Mouse (Mus musculus): ENCODE results near the gene Iqgap1. TPM values are rescaled to one million over a fixed set of nuclear protein-coding genes. Genes with fewer than 3 reads are reported as not detected.
A peak's percentile ranks its signal among the peaks of the same experiment; 100 is the strongest.

Iqgap1 gene
- polyA plus RNA-seq, 2 experiments, result 5.5 to 11.2 TPM

- Histone ChIP-seq H3K4me3 (ENCODE audit: insufficient read depth in 1 of 2, low read depth in 2 of 2, low read length in 2 of 2) (no peak overlapping the region), H3K4me2 (ENCODE audit: low read depth) (no peak overlapping the region), H3K4me1 (replicated peaks; ENCODE audit: control insufficient read depth in 2 of 2, insufficient read depth in 2 of 2, low read length in 1 of 2) (no peaks in the 10 kb centered on the region), H3K27me3 (ENCODE audit: control insufficient read depth, insufficient read depth, low read length) (no peaks in the 10 kb centered on the region), H3K9ac (replicated peaks) (no peak overlapping the region), H3K36me3 (replicated peaks; ENCODE audit: control insufficient read depth, insufficient read depth, low read depth) (no peaks in the 10 kb centered on the region), H3K9me3 (ENCODE audit: control insufficient read depth, low read length) (no peaks in the 10 kb centered on the region), H3K27ac (no peak overlapping the region)
- no peak for ATAC-seq (ENCODE audit: insufficient read depth)
- no peak for DNase-seq (ENCODE audit: low read depth in 3 of 3, low spot score in 3 of 3)
- 54% methylated on average over 5 of the region's 5 CpGs for WGBS (ENCODE audit: insufficient replicate concordance)
- TF ChIP-seq CTCF (IDR thresholded peaks at IDR 0.05; ENCODE audit: low read depth), result no peak
- TF ChIP-seq EP300 (IDR thresholded peaks at IDR 0.05; ENCODE audit: low read depth), result no peak
Measured at GRCm38 (mm10) chr7:80816641-80817040, 9.1 kb downstream of the Iqgap1 start.

- H3K27me3 ChIP-seq (ENCODE audit: control insufficient read depth, insufficient read depth, low read length), result no peaks in the 10 kb centered on the region
- H3K4me1 ChIP-seq (replicated peaks; ENCODE audit: control insufficient read depth in 2 of 2, insufficient read depth in 2 of 2, low read length in 1 of 2), result no peaks in the 10 kb centered on the region
- H3K9me3 ChIP-seq (ENCODE audit: control insufficient read depth, low read length), result no peaks in the 10 kb centered on the region
- no peak overlapping the region for H3K9ac ChIP-seq (replicated peaks)
- TF ChIP-seq CTCF (IDR thresholded peaks at IDR 0.05; ENCODE audit: low read depth), result no peak
- TF ChIP-seq EP300 (IDR thresholded peaks at IDR 0.05; ENCODE audit: low read depth), result no peak
- 55% methylated on average over 4 of the region's 4 CpGs for WGBS (ENCODE audit: insufficient replicate concordance)
- DNase-seq (ENCODE audit: low read depth in 3 of 3, low spot score in 3 of 3) (no peak), ATAC-seq (ENCODE audit: insufficient read depth) (no peak)
- H3K36me3 ChIP-seq (replicated peaks; ENCODE audit: control insufficient read depth, insufficient read depth, low read depth), result no peaks in the 10 kb centered on the region
- H3K4me3 ChIP-seq (ENCODE audit: insufficient read depth in 1 of 2, low read depth in 2 of 2, low read length in 2 of 2), result no peak overlapping the region
- no peak overlapping the region for H3K27ac ChIP-seq
- no peak overlapping the region for H3K4me2 ChIP-seq (ENCODE audit: low read depth)
Measured at GRCm38 (mm10) chr7:80813397-80813796, 12.4 kb downstream of the Iqgap1 start.

- ATAC-seq (ENCODE audit: insufficient read depth), result no peak
- no peak overlapping the region for H3K27ac ChIP-seq
- TF ChIP-seq CTCF (IDR thresholded peaks at IDR 0.05; ENCODE audit: low read depth), result no peak
- TF ChIP-seq EP300 (IDR thresholded peaks at IDR 0.05; ENCODE audit: low read depth), result no peak
- peaks cover 8% of the 10 kb centered on the region in 2 experiments for H3K4me1 ChIP-seq (replicated peaks; ENCODE audit: control insufficient read depth in 2 of 2, insufficient read depth in 2 of 2, low read length in 1 of 2)
- H3K4me3 ChIP-seq (ENCODE audit: insufficient read depth in 1 of 2, low read depth in 2 of 2, low read length in 2 of 2), result no peak overlapping the region
- no peaks in the 10 kb centered on the region for H3K27me3 ChIP-seq (ENCODE audit: control insufficient read depth, insufficient read depth, low read length)
- H3K4me2 ChIP-seq (ENCODE audit: low read depth), result no peak overlapping the region
- no peaks in the 10 kb centered on the region for H3K9me3 ChIP-seq (ENCODE audit: control insufficient read depth, low read length)
- no peaks in the 10 kb centered on the region for H3K36me3 ChIP-seq (replicated peaks; ENCODE audit: control insufficient read depth, insufficient read depth, low read depth)
- 56% methylated on average over 4 of the region's 4 CpGs for WGBS (ENCODE audit: insufficient replicate concordance)
- DNase-seq (ENCODE audit: low read depth in 3 of 3, low spot score in 3 of 3), result no peak
- H3K9ac ChIP-seq (replicated peaks), result no peak overlapping the region
Measured at GRCm38 (mm10) chr7:80806331-80806730, 19.4 kb downstream of the Iqgap1 start.

GRCm38 (mm10) chr7:80803173-80803872 is 22.5 kb downstream of the Iqgap1 start:
- Histone ChIP-seq H3K9ac (replicated peaks) (peak overlapping the region; percentile 57), H3K27me3 (ENCODE audit: control insufficient read depth, insufficient read depth, low read length) (no peaks in the 10 kb centered on the region), H3K4me1 (replicated peaks; ENCODE audit: control insufficient read depth in 2 of 2, insufficient read depth in 2 of 2, low read length in 1 of 2) (peaks cover 8% of the 10 kb centered on the region in 2 experiments), H3K9me3 (ENCODE audit: control insufficient read depth, low read length) (no peaks in the 10 kb centered on the region), H3K4me3 (ENCODE audit: insufficient read depth in 1 of 2, low read depth in 2 of 2, low read length in 2 of 2) (peak overlapping the region; percentile 60 to 69), H3K4me2 (ENCODE audit: low read depth) (peak overlapping the region; percentile 73), H3K27ac (no peak overlapping the region), H3K36me3 (replicated peaks; ENCODE audit: control insufficient read depth, insufficient read depth, low read depth) (no peaks in the 10 kb centered on the region)
- peak; percentile 99 for ATAC-seq (ENCODE audit: insufficient read depth)
- TF ChIP-seq CTCF (IDR thresholded peaks at IDR 0.05; ENCODE audit: low read depth) (peak; percentile 32), EP300 (IDR thresholded peaks at IDR 0.05; ENCODE audit: low read depth) (0 out of 2 replicates have a peak, but pooled peaks have one; percentile 1)
- peak; percentile 89 to 93 (median 91) for DNase-seq (ENCODE audit: low read depth in 3 of 3, low spot score in 3 of 3)
- WGBS (ENCODE audit: insufficient replicate concordance), result under 1% methylated on average over 47 of the region's 47 CpGs

GRCm38 (mm10) chr7:80802412-80803160 is 23.2 kb downstream of the Iqgap1 start:
- Histone ChIP-seq H3K9me3 (ENCODE audit: control insufficient read depth, low read length) (no peaks in the 10 kb centered on the region), H3K36me3 (replicated peaks; ENCODE audit: control insufficient read depth, insufficient read depth, low read depth) (no peaks in the 10 kb centered on the region; the same call in 1 of the 2 replicates), H3K27me3 (ENCODE audit: control insufficient read depth, insufficient read depth, low read length) (no peaks in the 10 kb centered on the region), H3K9ac (replicated peaks) (peak overlapping the region; percentile 57), H3K4me2 (ENCODE audit: low read depth) (peak overlapping the region; percentile 73), H3K27ac (no peak overlapping the region), H3K4me1 (replicated peaks; ENCODE audit: control insufficient read depth in 2 of 2, insufficient read depth in 2 of 2, low read length in 1 of 2) (peaks cover 8% of the 10 kb centered on the region in 2 experiments), H3K4me3 (ENCODE audit: insufficient read depth in 1 of 2, low read depth in 2 of 2, low read length in 2 of 2) (peak overlapping the region; percentile 60 to 67)
- TF ChIP-seq CTCF (IDR thresholded peaks at IDR 0.05; ENCODE audit: low read depth) (no peak), EP300 (IDR thresholded peaks at IDR 0.05; ENCODE audit: low read depth) (peak; percentile 17; the same call in 1 of the 2 replicates)
- DNase-seq (ENCODE audit: low read depth in 3 of 3, low spot score in 3 of 3) (peak in 2 of 3 experiments; percentile 42 to 58), ATAC-seq (ENCODE audit: insufficient read depth) (peak; percentile 74)
- under 1% methylated on average over 37 of the region's 37 CpGs for WGBS (ENCODE audit: insufficient replicate concordance)

Measured in liver, embryonic 14.5 days (tissue).